Mouse (Mus musculus): ENCODE data around the gene Tex9.
"Not testable (repeated sequence)": the region's sequence is repeated elsewhere in the genome, so short reads cannot be mapped to it uniquely, and the experiment has no call there.

The Tex9 gene

GRCm38 (mm10) chr9:72437822-72438701 is 54.0 kb downstream of the Tex9 start, which contains the start of gene Mns1:
Gene Mns1, plus strand, starts transcription at chr9:72438011.
- peak; percentile 94 to 97 for DNase-seq

- no peak for DNase-seq
These were observed 57.1 kb downstream of the Tex9 start for GRCm38 (mm10) chr9:72434876-72435275.

DNA sequence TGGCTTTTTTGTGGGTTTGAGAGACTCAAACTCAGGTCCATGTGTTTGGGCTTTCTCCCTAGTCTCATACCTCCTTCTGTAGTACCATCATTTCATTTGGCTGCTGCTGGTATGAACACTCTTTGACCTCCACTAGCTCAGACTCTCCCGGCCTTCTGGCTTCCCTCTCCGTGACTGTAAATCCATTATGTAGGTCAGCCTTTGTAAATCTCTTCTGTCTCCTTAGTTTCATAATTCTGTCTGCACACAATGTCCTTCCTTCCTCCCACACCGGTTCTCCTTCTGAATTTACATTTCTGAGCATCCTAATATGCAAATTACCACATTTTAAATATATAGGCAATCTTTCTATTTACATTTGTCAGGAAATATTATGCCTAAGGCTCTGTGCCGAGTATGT is 64.2 kb downstream of the Tex9 start:
- DNase-seq = no peak

DNA sequence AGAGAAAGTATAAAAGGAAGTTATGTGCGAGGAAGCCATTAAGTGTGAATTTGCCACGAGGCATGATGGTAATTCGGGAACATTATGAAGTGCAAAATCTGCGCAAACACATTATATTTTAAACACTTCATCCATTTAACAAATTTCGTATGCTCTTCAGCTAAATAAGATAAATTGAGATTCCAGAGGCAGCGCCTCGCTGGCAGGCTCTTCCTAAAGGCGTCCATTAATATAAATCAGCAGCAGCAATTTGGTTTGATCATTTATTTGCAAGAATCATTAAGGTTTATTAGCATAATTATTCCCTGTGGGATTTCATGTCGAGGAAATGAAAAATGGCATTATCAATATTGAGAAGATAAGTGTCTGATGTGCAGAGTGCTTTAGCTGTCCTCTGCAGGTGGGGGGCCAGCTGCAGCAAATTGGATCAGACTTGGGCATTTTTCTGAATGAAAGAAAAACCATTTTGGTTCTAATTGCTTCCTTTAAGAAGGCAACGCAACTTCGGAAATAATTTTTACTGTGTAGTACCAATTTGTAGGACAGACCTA is 66.6 kb downstream of the Tex9 start:
- no peak for DNase-seq

DNA sequence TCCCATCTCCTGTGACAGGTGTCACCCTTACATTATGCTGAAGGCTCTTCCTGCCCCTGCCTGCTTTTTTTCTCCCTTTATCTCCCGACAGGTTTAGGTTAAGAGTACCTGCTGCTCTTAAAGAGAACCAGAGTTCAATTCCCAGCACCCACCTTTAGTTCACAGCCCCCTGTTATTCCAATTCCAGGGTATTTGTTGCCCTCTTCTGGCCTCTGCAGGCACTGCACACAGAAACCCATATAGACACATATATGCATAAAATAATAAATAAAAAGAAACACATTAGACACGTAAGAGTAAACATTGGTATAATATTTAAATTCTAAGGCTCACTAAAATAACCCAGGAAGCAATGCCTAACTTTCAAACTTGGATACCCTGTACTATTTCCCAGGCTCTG is 69.3 kb downstream of the Tex9 start:
- no peak for DNase-seq

- DNase-seq = no peak
These were observed 69.7 kb downstream of the Tex9 start for GRCm38 (mm10) chr9:72422284-72422683.

GRCm38 (mm10) chr9:72420490-72420889 is 71.5 kb downstream of the Tex9 start:
- DNase-seq = no peak

DNA sequence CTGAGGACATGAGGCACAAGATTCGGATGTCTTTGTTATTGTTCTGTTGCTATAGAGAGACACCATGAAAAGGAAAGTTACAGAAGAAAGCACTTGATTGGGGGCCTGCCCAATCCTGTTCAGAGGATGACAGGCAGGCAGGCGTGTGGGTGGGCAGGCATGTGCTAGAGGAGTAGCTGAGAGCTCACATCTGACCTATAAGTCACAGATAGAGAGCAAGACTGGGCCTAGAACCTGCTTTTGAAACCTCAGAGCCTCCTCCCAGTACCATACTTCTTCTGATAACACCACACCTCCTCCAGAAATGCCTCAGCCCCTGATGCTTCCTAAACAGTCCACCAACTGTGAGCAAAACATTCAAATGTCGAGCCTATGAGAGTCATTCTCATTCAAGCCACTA is 73.6 kb downstream of the Tex9 start:
- no peak for DNase-seq

- no peak for DNase-seq
These were observed 80.3 kb downstream of the Tex9 start for GRCm38 (mm10) chr9:72411746-72412145.

DNA sequence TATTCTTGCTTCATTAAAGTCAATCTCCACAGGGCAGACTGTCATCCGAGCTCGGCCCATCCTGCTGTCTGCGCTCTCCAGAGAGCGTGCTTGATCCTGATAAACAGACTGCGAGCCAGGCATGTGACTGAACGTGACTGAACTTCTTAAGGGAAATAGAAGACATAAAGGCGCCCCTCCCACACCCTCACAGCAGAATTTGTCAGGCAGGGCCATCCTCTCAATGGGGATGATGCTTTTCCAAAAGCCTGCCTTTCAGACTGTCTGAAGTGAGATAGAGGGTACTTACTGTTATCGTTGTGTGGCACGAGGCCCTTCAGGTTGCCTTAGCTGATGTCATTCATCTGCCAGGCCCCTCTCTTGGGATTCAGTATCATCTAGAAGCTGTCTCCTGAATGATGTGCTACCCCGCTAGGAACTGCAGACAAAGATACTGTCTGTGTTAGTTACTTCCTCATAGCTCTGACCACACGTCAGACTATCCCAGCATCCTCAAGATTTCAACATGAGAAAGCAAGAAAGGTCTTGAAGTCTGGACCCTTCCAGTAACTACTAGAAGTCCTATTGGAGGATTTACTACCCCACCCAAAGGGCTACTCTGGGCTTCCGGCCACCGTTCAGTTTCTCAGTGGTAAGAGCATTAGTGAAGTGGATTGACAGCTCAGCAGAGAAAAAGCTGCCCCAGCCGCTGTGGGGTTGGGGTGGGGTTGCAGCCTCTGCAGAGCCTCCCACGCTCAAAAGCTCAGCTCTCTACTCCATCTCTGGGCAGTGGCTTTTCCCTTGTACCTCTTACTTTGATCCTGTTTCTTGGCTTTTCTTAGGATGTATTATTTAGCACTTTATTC is 82.4 kb downstream of the Tex9 start:
- no peak for DNase-seq

GRCm38 (mm10) chr9:72408131-72408586 is 83.9 kb downstream of the Tex9 start:
- peak; percentile 71 to 88 for DNase-seq

DNA sequence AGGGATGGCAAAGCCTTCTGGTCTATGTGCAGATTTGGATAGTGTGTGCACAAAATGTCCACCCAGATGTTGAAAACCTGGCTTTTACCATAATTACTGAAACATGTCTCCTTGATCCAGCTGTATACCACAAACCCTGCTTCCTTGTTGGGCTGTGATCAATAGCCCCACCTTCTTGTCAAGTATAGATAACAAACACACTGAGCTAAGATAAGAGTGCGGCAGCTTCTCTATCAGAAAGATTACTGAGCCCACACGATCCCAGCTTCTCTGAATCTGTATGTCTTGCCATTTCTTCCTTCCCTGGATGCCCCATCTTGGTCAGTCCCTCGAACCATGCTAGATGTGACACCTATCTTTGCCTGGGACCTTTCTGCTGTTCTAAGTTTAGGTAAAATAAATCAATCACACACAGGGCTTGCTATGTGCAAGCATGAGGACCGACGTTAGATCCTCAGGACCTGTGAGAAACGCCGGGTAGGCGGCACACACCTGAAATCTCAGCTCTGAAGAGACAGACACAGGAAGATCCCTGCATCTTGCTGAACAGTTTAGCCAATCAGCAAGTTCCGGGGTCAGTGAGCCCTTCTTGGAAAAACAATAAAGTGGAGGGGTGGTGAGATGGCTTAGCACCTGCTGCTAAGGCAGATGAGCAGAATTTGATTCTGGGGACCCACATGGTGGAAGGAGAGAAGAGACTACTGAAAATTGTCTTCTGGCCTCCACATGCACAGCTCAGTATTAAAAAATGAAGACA is 86.0 kb downstream of the Tex9 start:
- no peak for DNase-seq

DNA sequence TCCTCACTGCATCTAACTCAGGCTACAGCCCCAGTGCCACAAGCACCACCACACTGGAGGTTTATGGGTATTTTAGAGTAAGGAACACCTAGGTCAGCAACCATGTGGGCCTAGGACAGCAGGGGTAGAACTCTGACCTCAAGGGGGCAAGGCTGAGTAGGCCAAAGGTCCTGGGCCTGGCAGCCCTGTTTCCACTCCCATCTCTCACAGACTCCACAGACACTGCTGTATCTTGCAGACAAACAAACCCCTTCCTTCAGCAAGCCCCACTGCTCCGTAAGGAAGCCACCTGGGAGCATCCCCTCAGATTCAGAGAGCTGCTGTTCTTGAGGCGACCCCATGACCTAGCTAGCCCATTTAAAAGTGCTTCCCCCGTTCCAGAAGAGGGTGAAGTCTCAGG is 87.1 kb downstream of the Tex9 start:
- no peak for DNase-seq

- no peak for DNase-seq
These were observed 87.6 kb downstream of the Tex9 start for GRCm38 (mm10) chr9:72404446-72404845.

DNA sequence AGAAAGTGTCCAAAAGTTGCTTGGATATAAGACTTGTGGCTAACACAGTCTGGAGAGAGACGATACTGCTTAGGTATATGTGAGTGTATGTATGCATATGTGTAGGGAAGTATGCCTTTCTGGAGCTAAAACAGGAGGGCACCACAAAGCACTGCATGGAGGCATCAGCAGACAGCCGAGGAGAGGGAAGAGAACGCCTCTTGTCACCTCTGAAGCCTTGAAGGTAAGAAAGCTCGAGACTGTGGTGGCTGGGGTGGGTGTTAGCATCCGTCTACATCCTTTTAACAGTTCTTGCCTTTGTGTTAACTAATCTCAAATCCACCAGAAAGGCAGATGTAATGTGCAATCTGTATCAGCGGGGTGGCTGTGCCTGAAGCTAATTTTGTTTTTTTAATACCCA is 88.6 kb downstream of the Tex9 start:
- no peak for DNase-seq

- DNase-seq = not testable (repeated sequence)
These were observed 90.2 kb downstream of the Tex9 start for GRCm38 (mm10) chr9:72401769-72402168.

Measured in kidney, postnatal 25 days (tissue).